Mouse (Mus musculus) kidney, adult 11 months (tissue): Measurements from ENCODE around the gene Dpf1.

ENCODE experiments used
- DNase-seq: peaks from one replicate; pipeline ENCODE4 v3.0.0; 2022

Gene Dpf1

DNA sequence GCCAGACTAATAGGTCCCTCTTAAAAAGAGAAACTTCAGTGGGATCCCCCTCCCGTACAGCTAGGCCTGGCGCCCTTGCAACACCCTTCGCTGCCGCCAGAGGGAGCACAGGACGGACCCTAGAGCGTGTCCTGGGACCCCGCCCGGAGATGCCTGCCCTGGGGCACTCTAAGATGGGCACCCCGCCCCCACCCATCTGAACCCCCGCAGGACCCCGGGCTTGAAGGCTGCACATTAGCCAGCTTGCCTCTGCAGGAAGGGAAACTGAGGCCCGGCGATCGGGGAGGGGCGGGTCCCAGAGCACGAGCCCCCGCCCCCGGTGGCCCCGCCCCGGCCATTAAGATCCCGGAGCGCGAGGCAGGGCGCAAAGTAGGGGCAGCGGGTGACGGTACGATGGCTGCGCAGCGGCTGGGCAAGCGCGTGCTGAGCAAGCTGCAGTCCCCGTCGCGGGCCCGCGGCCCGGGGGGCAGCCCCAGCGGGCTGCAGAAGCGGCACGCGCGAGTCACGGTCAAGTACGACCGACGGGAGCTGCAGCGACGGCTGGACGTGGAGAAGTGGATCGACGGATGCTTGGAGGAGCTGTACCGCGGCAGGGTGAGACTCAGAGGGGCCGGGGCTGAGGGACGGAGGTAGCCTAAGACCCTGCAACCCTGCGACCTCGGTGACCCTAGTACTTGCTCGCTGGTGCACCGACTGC is 14.7 kb upstream of the Dpf1 start, which contains the start of gene Ppp1r14a:
Gene Ppp1r14a (plus strand): TSS at position 367 of the 697 bp plus-strand sequence.
- DNase-seq = no peak

GRCm38 (mm10) chr7:29289856-29290255 is 13.9 kb upstream of the Dpf1 start:
- DNase-seq = no peak

DNA sequence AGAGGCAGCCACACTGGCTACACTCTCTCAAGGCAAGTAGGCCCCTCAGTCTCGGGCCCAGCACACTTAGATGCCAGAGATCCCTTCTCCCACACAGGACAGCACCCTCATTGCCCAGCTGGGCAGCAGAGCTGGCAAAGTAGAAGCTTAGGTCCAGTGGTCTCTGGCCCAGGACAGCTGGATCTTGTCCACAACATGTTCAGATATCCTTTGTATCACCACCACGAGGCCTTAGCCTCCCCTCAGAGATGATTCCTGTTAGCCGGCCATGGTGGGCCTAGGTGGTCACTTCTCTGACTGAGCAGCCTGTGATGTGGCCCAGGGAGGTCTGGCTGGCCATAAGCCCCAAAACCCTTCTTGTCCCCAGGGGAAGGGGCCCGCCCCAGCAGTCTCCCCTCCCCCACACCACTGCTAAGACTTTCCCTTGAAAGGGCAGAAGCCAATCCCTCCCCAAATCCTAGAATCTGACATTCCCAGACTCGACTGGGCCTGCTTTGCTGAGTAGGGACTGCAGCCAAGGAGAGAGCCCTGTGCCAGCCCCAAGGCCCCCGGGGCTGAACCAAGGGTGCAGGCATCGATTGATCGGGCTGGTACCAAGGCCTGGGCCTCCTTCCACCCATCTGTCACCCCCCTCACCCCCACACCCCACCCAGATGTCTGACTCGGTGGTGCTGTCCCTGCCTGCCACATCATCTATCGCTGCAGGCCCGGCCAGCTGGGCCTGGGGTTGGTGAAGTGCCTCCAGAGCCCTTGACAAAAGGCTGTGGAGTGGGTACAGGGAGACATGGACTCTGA is 12.9 kb upstream of the Dpf1 start:
- DNase-seq = no peak

DNA sequence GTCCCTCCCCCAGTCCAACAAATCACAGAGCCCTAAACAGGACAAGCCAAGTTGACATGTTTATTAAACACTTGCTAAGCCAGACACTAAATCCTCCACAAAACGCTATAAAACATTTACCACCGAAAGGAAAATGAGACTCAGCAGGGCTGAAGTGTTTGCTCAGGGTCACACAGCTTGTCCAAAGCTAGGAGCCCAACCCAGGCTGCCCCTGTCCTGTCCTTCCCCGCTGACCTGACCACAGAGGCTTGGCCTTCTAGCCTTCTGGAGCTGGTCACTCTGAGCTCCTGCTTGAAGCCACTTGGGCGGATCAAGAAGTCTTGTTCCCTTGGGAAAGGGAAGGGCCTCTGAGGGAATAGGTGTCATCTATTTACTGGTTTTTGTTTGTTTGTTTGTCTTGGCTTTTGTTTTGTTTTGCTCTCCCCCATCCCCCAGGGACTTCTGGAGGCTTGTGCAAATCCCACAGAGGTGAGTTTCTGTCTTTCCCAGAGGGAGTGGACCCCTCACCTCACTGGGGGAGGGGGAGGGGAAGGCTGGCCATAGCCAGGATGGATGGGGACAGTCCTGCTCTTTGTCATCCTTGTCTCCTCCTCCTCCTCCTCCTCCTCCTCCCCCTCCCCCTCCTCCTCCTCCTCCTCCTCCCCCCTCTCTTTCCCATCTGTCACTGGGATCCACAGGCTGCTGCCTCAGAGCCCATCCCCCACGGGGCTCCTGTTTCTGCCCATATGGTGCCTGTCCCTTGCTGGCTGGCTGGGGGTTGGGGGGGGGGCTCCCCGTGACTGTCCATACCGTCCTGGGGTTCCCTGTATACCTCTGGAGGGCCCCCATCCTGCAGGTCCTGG is 11.9 kb upstream of the Dpf1 start:
- DNase-seq = no peak

DNA sequence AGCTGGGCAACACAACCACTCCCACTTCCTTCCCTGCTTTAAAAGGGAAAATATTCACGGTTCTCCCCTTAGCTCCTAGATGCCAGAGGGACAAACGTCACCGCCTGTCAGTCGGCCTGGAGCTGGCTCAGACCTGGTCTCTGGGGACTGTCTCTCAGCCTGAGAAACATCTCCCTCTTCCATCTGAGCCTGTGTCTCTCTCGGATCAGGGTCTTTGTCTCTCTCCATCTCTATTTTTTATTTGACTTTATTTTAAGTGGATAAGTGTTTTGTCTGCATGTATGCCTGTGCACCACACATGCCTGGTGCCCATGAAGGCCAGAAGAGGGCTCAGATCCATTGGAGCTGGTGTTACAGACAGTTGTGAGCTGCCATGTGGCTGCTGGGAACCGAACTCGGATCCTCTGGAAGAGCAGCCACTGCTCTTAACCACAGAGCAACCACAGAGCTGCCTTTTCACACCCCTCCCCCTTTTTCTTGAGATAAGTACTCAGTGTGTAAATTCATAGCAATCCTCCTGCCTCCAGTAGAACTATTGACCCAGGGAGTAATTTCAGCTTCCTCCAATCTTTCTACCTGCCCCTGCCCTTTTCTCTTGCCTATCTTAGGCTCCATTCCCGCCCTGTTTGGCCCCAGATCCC is 11.2 kb upstream of the Dpf1 start:
- no peak for DNase-seq

DNA sequence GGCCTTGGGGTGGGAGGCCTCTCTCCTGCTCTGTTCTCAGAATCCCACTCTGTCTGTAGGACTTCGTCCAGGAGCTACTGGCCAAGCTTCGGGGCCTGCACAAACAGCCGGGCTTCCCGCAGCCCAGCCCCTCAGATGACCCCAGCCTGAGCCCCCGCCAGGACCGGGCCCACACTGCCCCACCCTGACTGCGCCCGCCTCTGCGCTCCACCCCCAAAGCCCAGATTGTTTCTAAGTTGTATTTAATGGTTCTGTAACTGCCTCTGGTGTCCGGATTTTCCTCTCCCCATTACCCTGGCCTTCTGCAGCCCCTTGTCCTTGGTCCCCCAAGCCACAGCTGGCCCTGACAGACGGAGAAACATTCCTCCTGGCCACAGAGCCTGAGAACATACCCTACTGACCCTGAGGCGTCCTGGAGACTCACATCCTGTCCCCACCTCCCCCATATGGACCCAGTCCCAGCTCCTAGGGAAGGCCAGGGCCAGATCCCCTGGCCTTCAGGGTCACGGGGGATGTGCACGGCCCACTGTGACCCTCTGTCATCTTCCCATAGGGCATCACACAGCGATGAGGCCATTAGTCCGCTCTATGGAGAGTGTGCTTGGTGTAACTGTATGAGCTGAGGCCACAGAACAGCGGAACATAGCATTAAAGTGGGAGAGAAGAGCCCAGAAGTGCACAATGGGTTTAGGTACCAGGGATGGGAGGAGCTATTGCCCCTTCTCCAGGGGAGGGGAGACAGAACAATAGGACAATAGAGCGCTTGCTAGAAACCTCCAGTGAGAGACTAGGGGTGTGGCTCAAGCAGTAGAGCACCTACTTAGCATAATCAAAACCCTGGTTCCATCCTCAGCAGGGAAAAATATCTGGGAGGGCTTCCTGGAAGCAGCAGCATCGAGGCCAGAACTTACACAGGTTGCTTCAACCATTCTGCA is 10.4 kb upstream of the Dpf1 start:
- DNase-seq = peak; percentile 47

- no peak for DNase-seq
Measured at GRCm38 (mm10) chr7:29294111-29294761, 9.5 kb upstream of the Dpf1 start.

DNA sequence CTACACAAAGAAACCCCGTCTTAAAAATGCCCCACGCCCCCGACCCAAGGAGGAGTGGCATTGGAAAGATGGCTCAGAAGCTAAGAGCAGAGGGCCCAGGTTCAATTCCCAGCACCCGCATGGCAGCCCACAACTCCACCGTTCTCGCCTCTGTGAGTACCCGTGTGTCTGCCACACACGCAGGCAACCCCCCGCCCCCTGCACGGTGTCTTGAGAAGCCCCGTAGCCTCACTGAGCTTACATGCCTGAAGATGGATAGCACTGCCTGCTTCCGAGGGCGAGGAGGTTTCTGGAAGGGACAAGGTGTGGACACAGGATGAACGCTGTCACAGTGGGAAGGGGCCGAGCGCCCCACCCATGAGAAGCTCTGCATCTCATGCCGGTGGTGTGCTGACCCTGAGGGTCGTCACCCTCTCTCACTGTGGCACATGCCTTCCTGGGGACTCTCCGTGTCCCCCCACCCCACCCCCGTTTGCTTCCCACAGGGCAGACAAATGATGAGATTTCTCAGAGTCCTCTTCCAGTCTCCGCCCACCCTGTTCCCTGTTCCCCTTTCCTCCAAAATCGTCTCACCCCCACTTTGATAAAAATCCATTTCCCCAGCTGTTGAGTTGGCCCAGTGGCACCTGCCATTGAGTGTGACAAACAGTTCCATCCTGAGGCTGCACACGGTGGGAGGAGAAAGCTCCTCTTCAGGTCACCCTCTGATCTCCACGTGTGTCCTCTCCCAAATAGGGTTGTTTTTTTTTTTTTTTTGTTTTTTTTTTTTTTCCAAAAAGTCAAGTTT is 7.7 kb upstream of the Dpf1 start:
- no peak for DNase-seq

- peak; percentile 67 for DNase-seq
Measured at GRCm38 (mm10) chr7:29296998-29297397, 6.8 kb upstream of the Dpf1 start.

DNA sequence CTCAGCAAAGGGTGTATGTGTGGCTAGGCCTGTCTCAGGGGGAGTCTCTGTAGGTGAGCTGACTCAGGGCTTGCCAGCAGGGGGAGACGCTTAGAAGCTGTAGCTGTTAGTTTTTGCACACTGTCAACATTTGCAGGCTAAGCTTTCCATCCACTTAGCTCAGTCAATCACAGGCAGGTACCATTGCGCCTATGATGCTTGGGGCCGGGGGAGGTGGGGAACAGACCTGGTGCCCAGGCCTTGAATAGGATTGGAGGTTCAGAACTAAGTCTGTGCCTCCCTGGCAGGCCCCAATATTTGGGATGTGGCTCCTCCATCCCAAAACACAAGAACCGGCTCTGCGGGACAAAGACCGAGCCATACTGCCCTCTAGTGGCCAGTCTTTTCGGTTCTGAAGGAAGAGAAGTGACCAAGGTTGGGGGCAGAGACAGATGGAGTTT is 2.6 kb upstream of the Dpf1 start:
- DNase-seq = no peak

GRCm38 (mm10) chr7:29302641-29303040 is 1.1 kb upstream of the Dpf1 start:
- DNase-seq = no peak

DNA sequence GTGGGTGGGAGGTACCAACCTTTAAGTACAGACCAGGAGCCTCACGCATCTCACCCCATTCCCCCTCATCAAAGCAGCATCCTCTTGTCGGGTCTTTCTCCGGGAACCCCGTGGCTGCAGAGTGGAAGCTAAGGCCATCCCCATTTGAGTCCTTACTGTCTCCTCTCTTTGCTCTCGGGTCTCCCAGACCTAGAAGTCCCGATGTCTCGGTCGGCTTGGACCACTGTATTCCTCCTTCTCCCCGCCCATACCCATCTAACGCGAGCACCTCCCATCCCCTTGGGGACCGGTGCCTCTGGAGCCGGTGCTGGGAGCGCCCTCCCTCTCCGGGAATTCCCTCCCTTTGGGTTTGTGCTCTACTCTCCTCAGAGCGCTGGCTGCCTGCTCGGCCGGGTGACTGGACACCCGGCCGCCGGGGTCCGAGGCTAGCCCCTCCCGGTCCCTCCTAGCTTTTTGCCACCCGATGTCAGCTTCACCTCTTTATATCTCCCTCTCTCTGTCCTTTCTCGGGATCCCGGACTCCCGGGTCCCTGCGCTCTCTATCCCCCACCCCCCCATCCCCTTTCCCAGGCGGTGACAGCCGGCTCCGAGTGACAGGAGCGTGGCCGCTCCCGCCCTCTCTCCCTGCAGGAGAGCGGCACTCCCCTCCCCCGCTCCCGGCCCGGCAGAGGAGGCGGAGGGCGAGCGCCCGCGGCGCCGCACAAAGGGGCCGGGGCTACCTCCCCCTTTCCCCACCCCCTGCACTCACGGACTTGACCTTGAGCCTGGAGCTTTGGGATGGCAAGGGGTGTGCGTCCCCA is 912 bp downstream of the Dpf1 start:
- no peak for DNase-seq

GRCm38 (mm10) chr7:29305263-29305988 is 1.7 kb downstream of the Dpf1 start:
- DNase-seq = no peak

GRCm38 (mm10) chr7:29306108-29306507 is 2.4 kb downstream of the Dpf1 start:
- no peak for DNase-seq

- DNase-seq = no peak
Measured at GRCm38 (mm10) chr7:29306619-29307018, 2.9 kb downstream of the Dpf1 start.

GRCm38 (mm10) chr7:29307350-29308104 is 3.8 kb downstream of the Dpf1 start:
- DNase-seq = peak; percentile 84

- no peak for DNase-seq
Measured at GRCm38 (mm10) chr7:29309221-29309721, 5.5 kb downstream of the Dpf1 start.

GRCm38 (mm10) chr7:29309749-29310148 is 6.0 kb downstream of the Dpf1 start:
- DNase-seq = no peak
